Mouse (Mus musculus) megakaryocyte, embryonic 14.5 days (primary cell): ENCODE results near the gene Sos2.

ENCODE experiments used
- FLI1 ChIP-seq: IDR thresholded peaks from 2 replicates; pipeline ENCODE4 v1.6.1; 2012; ENCODE audit warnings: low read length, inconsistent platforms, mixed read lengths
- GATA1 ChIP-seq: IDR thresholded peaks from 3 replicates; pipeline ENCODE4 v1.6.1; 2012; ENCODE audit warnings: mixed read lengths, low read length, inconsistent platforms, borderline replicate concordance

DNA sequence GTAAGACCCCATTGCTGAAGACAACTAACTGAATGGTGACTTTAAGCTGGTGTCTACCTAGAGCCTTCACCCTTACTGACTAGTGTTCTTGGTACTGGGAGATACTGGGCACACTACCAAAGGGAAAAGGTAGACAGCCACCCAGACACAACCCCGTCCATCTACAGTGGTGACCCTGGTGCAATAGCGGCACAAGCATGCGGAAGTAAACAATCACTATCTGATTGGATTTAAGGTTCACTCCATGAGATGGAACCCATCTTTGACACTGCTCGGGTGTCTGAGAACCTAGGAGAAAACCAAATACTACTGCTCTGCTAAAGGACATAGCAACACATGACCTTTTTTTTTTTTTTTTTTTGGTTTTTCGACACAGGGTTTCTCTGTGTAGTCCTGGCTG lies 20.0 kb downstream of the Sos2 start:
- TF ChIP-seq GATA1: no peak
- TF ChIP-seq FLI1: no peak
